Mouse (Mus musculus) urinary bladder, adult 18-20 months (tissue): Measurements from ENCODE around the gene Ripor3.
A peak's percentile ranks its signal among the peaks of the same experiment; 100 is the strongest.

ENCODE experiments used
- DNase-seq, 2 experiments: peaks; one replicate each; pipeline ENCODE4 v3.0.0; 2022; ENCODE audit warnings: low spot score in 2 of 2, mixed read lengths in 2 of 2

The Ripor3 gene

DNA sequence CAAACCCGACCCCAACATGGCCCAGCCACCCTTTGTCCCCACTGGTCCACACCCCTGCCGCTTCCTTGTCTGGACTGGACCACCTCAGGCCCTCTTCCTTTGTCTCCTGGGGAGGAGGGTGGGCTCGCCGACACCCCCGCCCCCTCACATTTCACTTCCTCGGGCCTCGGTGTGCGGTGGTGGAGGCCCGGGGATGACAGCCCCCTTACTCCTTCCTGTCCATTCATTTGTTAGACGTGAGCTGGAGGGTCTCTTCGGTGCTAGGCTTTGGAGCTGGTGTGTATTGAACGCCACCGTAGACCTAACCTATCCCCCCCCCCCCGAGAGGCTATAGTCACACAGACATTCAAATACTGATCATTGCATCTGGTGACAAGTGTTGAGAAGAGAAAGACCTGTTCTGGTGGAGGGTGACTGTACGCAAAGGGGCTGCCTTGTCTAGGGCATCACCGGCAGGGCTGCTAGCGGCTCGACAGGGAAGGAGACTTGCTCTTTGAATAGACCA is 77.6 kb downstream of the Ripor3 start:
- DNase-seq = no peak

DNA sequence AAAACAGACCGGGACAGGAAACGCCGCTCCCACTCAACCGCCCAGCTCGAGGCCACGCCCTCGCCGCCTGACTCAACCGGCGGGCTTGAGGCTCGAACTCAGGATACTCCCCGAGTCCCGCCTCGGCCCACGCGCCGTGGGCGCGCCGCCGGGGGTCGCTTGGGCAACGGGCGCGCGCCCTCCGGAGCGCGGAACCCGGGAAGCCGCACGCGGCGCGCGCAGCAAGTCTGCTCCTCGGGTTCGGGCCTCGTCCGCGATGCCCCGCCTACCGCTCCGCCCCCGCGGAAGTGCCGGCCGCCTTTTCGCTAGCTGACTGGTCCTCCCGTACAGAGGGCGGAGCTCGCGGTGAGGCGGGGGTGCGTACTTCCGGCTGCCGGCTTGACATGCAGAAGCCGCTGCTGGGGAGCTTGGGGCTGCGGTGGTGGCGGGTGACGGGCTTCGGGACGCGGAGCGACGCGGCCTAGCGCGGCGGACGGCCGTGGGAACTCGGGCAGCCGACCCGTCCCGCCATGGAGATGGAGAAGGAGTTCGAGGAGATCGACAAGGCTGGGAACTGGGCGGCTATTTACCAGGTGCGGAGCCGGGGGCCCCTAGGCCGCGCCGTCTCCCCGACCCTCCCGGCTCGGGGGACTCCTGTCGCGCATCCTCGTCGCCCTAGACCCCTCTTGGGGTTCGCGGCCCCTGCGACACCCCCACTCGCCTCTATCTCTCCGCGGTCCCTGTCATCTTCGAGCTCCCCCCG is 78.3 kb downstream of the Ripor3 start, which contains the start of gene Ptpn1:
Gene Ptpn1 (plus strand): TSS at position 73 of the 742 bp plus-strand sequence.
- DNase-seq = peak; percentile 96 to 98

GRCm38 (mm10) chr2:167930975-167931374 is 79.4 kb downstream of the Ripor3 start:
- no peak for DNase-seq
